Mouse (Mus musculus) frontal cortex, postnatal 25 days (tissue): ENCODE data around the gene Cela1.

ENCODE experiments used
- DNase-seq, 2 experiments: peaks; one replicate each; pipeline ENCODE4 v3.0.0; 2022; ENCODE audit warnings: low spot score in 2 of 2

Gene Cela1

GRCm38 (mm10) chr15:100635851-100636645 is 51.7 kb downstream of the Cela1 start:
- DNase-seq = no peak

- no peak for DNase-seq
Measured at GRCm38 (mm10) chr15:100635239-100635638, 52.5 kb downstream of the Cela1 start.

GRCm38 (mm10) chr15:100633341-100633740 is 54.4 kb downstream of the Cela1 start:
- DNase-seq = no peak

- no peak for DNase-seq
Measured at GRCm38 (mm10) chr15:100632323-100632722, 55.4 kb downstream of the Cela1 start.

- DNase-seq = no peak
Measured at GRCm38 (mm10) chr15:100631454-100632170, 56.1 kb downstream of the Cela1 start.

GRCm38 (mm10) chr15:100630126-100630525 is 57.6 kb downstream of the Cela1 start:
- DNase-seq = no peak

GRCm38 (mm10) chr15:100628797-100629196 is 58.9 kb downstream of the Cela1 start:
- DNase-seq = no peak

- DNase-seq = no peak
Measured at GRCm38 (mm10) chr15:100627774-100628370, 59.8 kb downstream of the Cela1 start.

GRCm38 (mm10) chr15:100627287-100627686 is 60.4 kb downstream of the Cela1 start:
- no peak for DNase-seq

- DNase-seq = no peak
Measured at GRCm38 (mm10) chr15:100624435-100624834, 63.3 kb downstream of the Cela1 start.
